Mouse (Mus musculus) brain, embryonic 14.5 days (tissue): ENCODE measurements around the gene Clmn. TPM values are rescaled to one million over a fixed set of nuclear protein-coding genes. Genes with fewer than 3 reads are reported as not detected.
A peak's percentile ranks its signal among the peaks of the same experiment; 100 is the strongest.

ENCODE experiments used
- DNase-seq: peaks from one replicate; pipeline ENCODE4 v3.0.0-alpha.2; 2011; ENCODE audit warnings: low read depth
- CTCF ChIP-seq: fragments of 200-500 bp; IDR thresholded peaks from 2 replicates; pipeline ENCODE4 v1.5.1; 2012; ENCODE audit warnings: inconsistent platforms, mild to moderate bottlenecking, moderate library complexity, borderline replicate concordance; ENCODE audit not compliant: insufficient read depth, insufficient read length; ENCODE audit errors: extremely low read depth
- POLR2A ChIP-seq: fragments of 200-500 bp; IDR thresholded peaks from 2 replicates; pipeline ENCODE4 v1.6.1; 2012; ENCODE audit warnings: mild to moderate bottlenecking, inconsistent platforms, borderline replicate concordance; ENCODE audit not compliant: poor library complexity, insufficient read depth, insufficient read length, severe bottlenecking; ENCODE audit errors: extremely low read depth
- polyA plus RNA-seq: library from polyadenylated mRNA; depleted of rRNA; stranded (reverse); fragments of >200 nt; gene quantifications from 2 replicates; pipeline ENCODE4 v1.2.3, GENCODE M21; 2012; rRNA removed

The Clmn gene
- polyA plus RNA-seq = 2.1 and 3.2 TPM in 2 replicates

DNA sequence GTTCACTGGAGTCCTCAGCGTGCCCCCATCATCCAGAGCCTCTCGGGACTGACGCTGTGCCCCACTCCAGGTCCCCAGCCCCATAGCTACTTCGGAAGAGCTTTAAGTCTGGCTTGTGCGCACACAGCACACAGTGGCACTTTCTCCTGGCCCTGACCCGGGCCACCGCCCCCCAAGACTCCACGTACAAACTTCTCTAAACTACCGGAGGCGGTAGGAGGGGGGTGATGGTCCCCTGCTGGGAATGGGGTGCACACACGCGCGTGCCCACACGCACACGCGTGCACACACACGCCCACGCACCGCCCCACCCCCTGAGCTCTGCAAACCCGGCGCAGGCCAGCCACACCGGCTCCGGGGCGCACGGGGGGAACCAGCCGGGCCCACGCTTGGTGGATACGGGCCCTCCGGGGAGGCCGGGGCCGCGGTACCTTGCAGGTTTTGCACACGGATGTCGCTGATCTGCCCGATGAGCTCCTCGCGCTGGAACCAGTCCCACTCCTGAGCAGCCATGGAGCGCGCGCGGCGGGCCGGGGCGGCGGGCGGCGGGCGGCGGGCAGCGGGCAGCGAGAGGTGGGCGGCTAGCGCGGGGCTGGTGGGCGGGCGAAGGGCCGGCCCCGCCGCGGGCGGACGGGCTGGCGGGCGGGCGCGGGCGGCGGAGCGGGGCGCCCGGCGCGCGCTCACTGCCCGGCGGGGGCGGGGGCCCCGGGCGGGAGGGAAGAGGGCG lies at the start of gene Clmn:
Clmn (minus strand) TSS at position 638 of the 727 bp plus-strand sequence.
- TF ChIP-seq POLR2A (0 out of 2 replicates have a peak, but pooled peaks have one; percentile 19), CTCF (no peak)
- DNase-seq = peak; percentile 41

DNA sequence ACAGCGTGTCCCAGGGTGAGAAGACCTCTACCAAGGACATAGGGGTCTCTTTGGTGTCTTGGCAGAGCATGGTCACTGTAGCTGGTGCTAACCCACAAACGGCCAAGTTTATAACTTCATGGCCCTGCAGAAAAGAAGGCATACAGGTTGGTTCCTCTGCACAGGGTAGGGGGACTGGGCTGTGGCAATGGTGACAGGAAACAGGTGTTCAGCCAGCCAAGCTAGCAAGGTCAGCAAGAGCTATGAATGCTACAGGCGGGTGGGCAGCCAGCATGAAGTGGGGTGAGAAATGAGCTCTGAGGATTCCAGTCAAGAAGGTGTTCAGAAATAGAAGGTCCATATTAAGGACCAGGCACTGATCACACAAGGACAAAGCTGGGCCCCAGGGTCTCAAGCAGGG lies 48.1 kb upstream of the Clmn start:
- DNase-seq = no peak
- no peak for TF ChIP-seq POLR2A
- no peak for TF ChIP-seq CTCF

DNA sequence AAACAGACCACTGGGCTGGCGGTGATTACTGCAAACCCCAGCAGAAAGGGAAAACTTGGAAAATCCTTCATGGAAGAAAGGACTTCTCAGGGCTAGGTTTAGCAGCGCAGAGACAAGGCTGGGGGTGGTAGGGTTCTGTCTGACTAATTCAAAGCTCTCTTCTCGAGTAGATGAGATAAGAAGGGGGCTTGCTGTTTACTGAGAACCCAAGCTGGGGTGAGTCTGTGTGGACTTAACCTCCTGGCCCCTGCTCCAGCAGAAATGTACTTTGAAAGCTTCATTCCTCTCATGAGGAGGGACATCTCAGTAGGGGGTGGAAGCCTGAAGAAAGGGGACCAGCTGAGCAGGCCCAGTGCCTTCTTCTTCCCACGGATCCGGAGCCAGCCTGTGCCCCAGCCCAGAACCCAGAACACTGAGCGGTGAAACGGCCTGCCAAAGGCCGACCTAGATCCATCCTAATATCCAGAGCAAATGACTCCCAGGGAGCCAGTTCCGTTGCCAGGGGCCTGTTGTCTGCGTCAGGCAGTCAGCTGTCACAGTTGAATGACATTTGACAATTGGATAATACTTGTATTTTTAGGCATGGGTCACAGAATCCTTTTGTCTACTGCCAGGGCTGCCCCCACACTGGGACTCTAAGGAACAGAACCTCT lies 47.5 kb upstream of the Clmn start:
- TF ChIP-seq CTCF = no peak
- TF ChIP-seq POLR2A = no peak
- no peak for DNase-seq

DNA sequence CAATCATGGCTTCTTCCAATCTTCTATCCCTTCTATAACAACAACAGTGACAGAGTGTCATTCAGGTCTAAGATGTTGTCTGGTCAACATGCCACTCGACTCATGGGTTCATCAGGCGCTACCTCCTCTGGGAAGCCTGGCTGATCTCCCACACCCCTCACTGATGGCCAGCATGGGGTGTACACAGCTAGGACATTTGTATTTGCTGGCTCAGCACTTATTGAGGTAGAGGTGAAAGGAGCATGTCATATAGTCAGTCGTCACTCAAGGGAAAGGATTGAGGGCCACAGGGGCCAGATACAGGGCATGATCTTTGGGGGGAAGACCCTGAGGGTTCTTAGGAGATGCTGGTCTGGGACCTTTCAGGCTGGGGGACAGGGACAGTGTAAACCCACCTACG lies 44.9 kb upstream of the Clmn start:
- TF ChIP-seq POLR2A (no peak), CTCF (no peak)
- no peak for DNase-seq

DNA sequence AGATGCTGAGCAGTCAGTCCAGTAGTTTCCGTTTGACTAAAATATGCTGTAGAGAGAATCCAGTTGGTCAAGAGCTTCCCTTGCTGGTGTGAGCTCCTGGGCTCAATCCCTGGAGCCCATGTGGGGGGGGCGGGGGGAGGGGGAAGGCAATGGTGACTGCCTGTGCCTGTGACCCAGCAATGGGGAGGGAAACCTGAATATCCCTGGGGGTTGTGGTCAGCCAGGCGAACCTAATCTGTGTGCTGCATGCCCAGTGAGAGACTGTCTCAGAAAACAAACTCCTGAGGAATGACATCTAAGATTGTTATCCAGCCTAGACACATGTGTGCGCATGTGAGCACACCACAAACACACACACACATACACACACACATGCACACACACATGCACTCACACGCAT lies 44.1 kb upstream of the Clmn start:
- no peak for TF ChIP-seq CTCF
- TF ChIP-seq POLR2A = no peak
- no peak for DNase-seq

DNA sequence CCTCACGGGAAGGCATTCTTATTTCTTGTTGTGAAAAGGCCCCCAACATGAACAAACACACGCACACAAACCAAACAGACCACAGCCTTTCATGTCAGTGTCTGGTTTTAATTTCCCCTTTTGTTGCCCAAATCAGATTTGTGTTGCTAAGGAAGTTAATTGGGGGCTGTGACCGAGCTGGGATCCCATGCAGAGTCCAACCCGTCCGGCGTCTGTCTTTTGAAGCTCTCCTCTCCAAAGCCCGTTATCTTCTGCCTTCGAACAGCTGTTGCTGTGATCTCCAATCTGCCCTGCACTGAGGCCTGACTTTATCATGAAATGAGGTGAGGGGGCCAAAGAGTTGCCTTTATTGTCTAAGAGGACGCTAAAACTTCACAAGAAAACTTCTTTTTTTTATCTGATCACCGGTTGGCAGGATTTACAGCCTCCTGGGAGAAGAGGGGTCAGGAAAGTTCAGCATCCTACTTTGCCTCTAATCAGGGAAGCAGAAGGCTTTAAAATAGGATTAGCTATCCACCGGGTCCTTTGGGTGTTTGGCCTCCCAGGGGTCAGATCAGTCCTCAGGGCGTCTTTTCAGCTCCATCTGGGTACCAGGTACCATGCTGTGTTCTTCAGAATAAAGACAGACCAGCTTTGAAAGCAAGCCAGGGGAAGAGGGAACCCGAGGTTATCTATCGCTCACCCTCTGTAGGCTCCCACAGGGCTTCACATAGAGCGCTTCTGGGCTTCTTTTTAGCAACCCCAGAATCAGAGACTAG lies 43.3 kb upstream of the Clmn start:
- TF ChIP-seq CTCF = no peak
- no peak for TF ChIP-seq POLR2A
- peak; percentile 64 for DNase-seq

DNA sequence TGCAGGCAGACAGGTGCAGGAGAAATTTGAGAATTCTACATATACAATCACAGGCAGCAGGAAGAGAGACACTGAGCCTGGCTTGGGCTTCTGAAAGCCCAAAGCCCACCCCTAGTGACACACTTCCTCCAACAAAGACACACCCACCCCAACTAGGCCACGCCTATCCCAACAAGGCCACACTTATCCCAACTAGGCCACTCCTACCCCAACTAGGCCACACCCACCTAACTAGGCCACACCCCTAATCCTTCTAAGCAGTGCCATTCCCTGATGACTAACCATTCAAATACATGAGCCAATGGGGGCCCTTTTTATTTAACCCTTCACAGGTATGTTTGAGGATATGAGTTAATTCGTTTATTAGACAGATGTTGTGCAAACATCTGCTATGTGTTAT lies 42.3 kb upstream of the Clmn start:
- TF ChIP-seq CTCF (no peak), POLR2A (no peak)
- DNase-seq = no peak

DNA sequence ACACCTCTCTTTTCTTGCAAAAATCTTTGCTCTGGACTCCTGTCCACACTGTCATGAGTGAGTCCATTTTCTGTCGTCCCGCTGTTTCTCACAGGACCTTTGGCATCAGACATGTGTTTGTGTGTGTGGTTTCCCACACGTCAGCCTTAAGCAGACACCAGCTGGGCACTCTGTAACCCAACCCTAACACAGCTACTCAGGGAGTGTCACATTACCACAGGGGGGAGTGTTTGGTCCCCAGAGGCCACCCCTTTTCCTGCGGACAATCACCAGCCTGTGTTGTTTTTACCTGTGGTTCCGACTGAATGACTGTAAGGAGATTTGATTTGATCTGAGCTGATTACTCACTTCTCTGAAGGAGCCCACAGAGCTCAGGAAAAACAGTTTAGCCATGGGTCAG lies 39.3 kb upstream of the Clmn start:
- no peak for DNase-seq
- no peak for TF ChIP-seq POLR2A
- no peak for TF ChIP-seq CTCF

DNA sequence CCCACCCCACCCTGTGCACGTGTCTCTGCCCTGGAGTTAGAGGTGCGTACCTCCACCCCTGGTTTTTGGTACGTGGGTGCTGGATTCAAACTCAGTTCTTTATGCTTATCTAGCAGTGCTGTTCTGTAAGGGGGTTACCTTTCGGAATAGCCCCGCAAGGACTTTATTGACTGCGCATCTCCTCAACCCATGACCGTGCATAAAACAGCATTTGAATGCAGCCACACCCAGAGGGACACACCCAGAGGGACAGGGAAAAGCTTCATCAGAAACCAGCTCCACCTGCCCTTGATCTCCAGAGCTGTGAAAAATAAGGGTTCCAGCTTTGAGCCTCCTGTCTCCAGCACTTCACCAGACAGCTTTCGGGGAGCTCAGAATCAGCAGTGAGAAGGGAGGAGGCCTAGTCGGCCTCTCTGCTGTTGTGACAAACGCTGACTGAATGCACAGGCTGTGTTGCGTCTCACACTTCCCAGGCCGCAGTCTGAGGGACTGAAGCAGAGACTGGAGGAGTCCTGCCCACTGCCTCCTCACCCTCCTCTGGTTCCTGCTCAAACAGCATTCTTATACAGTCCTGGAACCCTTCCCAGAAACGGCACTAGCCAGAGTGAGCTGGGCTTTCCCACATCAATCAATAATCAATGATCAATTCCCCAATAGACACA lies 37.6 kb upstream of the Clmn start:
- TF ChIP-seq CTCF = no peak
- TF ChIP-seq POLR2A = no peak
- DNase-seq = peak; percentile 42

DNA sequence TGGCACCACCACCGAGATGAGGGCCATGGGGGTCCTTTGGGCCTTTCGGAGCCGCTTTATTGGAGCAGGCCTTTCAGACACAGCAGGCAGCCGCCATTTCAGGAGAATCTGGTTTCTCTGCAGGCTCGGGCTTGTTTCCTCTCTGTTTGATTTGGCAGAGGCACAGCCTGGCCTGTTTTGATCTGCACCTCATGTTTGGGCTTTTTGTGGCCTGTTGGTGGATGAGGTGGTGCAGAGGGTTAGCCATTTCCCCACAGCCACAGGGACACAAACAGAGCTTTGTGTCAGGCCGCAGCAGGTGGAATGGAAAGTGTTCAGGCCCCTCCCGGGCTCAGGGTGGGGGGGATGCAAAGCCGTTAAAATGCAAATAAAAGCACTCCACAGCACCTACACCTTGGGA lies 36.4 kb upstream of the Clmn start:
- TF ChIP-seq POLR2A (no peak), CTCF (no peak)
- peak; percentile 67 for DNase-seq

DNA sequence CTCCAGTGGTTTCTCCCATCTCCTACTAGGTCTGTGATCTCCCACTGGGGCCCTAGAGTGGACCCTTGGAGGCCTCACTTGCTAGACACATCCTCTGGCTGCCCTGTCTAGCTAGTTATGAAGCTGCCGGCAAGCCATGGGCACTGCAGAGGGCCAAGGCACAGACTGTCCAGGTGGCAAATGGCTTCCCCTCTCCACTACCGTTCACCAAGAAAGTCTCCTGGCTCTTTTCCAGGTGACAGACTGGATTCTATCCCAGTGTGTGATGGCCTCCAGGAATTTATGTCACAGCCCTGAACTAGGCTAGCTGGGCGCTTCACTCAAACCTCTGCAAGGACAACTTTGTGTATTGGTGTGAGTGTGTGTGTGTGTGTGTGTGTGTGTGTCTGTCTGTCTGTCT lies 35.0 kb upstream of the Clmn start:
- TF ChIP-seq CTCF (no peak), POLR2A (no peak)
- DNase-seq = peak; percentile 52
